Mouse (Mus musculus): Measurements from ENCODE around the gene Atp6v0b. TPM values are rescaled to one million over a fixed set of nuclear protein-coding genes. Genes with fewer than 3 reads are reported as not detected.
A peak's percentile ranks its signal among the peaks of the same experiment; 100 is the strongest.

Gene Atp6v0b
- total and polyA plus RNA-seq, 3 experiments, result 219 to 297 (median 247) TPM

GRCm38 (mm10) chr4:117917847-117918246 is 30.7 kb upstream of the Atp6v0b start:
- Histone ChIP-seq H3K4me1 (ENCODE audit: insufficient read depth, low read depth, low read length) (peaks cover 36% of the 10 kb centered on the region), H3K36me3 (replicated peaks) (peaks cover 10% of the 10 kb centered on the region), H3K4me3 (ENCODE audit: low read depth, low read length) (no peak overlapping the region), H3K9me3 (replicated peaks) (no peaks in the 10 kb centered on the region), H3K27me3 (ENCODE audit: insufficient read depth, low read length) (peaks cover 13% of the 10 kb centered on the region)
- ATAC-seq (ENCODE audit: extremely low read depth, insufficient number of reproducible peaks, low FRiP score, poor library complexity, severe bottlenecking) (no peak), DNase-seq (ENCODE audit: low spot score) (no peak)
- no peak for TF ChIP-seq GATA1 (IDR thresholded peaks at IDR 0.05; ENCODE audit: borderline replicate concordance, low read length)
- no peak for TF ChIP-seq GATA2 (IDR thresholded peaks at IDR 0.05; ENCODE audit: borderline replicate concordance, low read depth, low read length)
- TF ChIP-seq POLR2AphosphoS5 (IDR thresholded peaks at IDR 0.05; ENCODE audit: insufficient replicate concordance, low read depth, low read length), result no peak
- TF ChIP-seq CTCF (IDR thresholded peaks at IDR 0.05; ENCODE audit: low read depth, low read length), result no peak
- no peak for TF ChIP-seq TAL1 (conservative IDR thresholded peaks at IDR 0.05; ENCODE audit: low read depth, low read length)

- Histone ChIP-seq H3K4me1 (ENCODE audit: insufficient read depth, low read depth, low read length) (peaks cover 38% of the 10 kb centered on the region), H3K36me3 (replicated peaks) (peaks cover 14% of the 10 kb centered on the region), H3K27me3 (ENCODE audit: insufficient read depth, low read length) (peaks cover 11% of the 10 kb centered on the region), H3K9me3 (replicated peaks) (no peaks in the 10 kb centered on the region), H3K4me3 (ENCODE audit: low read depth, low read length) (no peak overlapping the region)
- no peak for DNase-seq (ENCODE audit: low spot score)
- no peak for ATAC-seq (ENCODE audit: extremely low read depth, insufficient number of reproducible peaks, low FRiP score, poor library complexity, severe bottlenecking)
- TF ChIP-seq TAL1 (conservative IDR thresholded peaks at IDR 0.05; ENCODE audit: low read depth, low read length) (no peak), CTCF (IDR thresholded peaks at IDR 0.05; ENCODE audit: low read depth, low read length) (no peak), POLR2AphosphoS5 (IDR thresholded peaks at IDR 0.05; ENCODE audit: insufficient replicate concordance, low read depth, low read length) (no peak), GATA2 (IDR thresholded peaks at IDR 0.05; ENCODE audit: borderline replicate concordance, low read depth, low read length) (no peak), GATA1 (IDR thresholded peaks at IDR 0.05; ENCODE audit: borderline replicate concordance, low read length) (no peak)
These were observed 30.3 kb upstream of the Atp6v0b start for GRCm38 (mm10) chr4:117917402-117917801.

GRCm38 (mm10) chr4:117916386-117916785 is 29.3 kb upstream of the Atp6v0b start:
- H3K4me3 ChIP-seq (ENCODE audit: low read depth, low read length), result no peak overlapping the region
- peaks cover 25% of the 10 kb centered on the region for H3K36me3 ChIP-seq (replicated peaks)
- no peaks in the 10 kb centered on the region for H3K9me3 ChIP-seq (replicated peaks)
- H3K27me3 ChIP-seq (ENCODE audit: insufficient read depth, low read length), result 0 out of 2 replicates have a peak, but pooled peaks cover 3% of the 10 kb centered on the region
- no peak for DNase-seq (ENCODE audit: low spot score)
- H3K4me1 ChIP-seq (ENCODE audit: insufficient read depth, low read depth, low read length), result peaks cover 43% of the 10 kb centered on the region
- no peak for ATAC-seq (ENCODE audit: extremely low read depth, insufficient number of reproducible peaks, low FRiP score, poor library complexity, severe bottlenecking)
- TF ChIP-seq GATA2 (IDR thresholded peaks at IDR 0.05; ENCODE audit: borderline replicate concordance, low read depth, low read length), result no peak
- no peak for TF ChIP-seq CTCF (IDR thresholded peaks at IDR 0.05; ENCODE audit: low read depth, low read length)
- no peak for TF ChIP-seq POLR2AphosphoS5 (IDR thresholded peaks at IDR 0.05; ENCODE audit: insufficient replicate concordance, low read depth, low read length)
- no peak for TF ChIP-seq TAL1 (conservative IDR thresholded peaks at IDR 0.05; ENCODE audit: low read depth, low read length)
- no peak for TF ChIP-seq GATA1 (IDR thresholded peaks at IDR 0.05; ENCODE audit: borderline replicate concordance, low read length)

GRCm38 (mm10) chr4:117915489-117916105 is 28.5 kb upstream of the Atp6v0b start:
- peak; percentile 39 for DNase-seq (ENCODE audit: low spot score)
- ATAC-seq (ENCODE audit: extremely low read depth, insufficient number of reproducible peaks, low FRiP score, poor library complexity, severe bottlenecking), result no peak

GRCm38 (mm10) chr4:117914591-117915442 is 27.7 kb upstream of the Atp6v0b start, which contains the start of gene Ipo13:
Gene Ipo13 (minus strand): TSS chr4:117914999.
- peaks cover 43% of the 10 kb centered on the region for H3K4me1 ChIP-seq (ENCODE audit: insufficient read depth, low read depth, low read length)
- no peak for TF ChIP-seq CTCF (IDR thresholded peaks at IDR 0.05; ENCODE audit: low read depth, low read length)
- no peak for TF ChIP-seq POLR2AphosphoS5 (IDR thresholded peaks at IDR 0.05; ENCODE audit: insufficient replicate concordance, low read depth, low read length)
- no peak for TF ChIP-seq GATA2 (IDR thresholded peaks at IDR 0.05; ENCODE audit: borderline replicate concordance, low read depth, low read length)
- TF ChIP-seq GATA1 (IDR thresholded peaks at IDR 0.05; ENCODE audit: borderline replicate concordance, low read length), result no peak
- TF ChIP-seq TAL1 (conservative IDR thresholded peaks at IDR 0.05; ENCODE audit: low read depth, low read length), result no peak

More at GRCm38 (mm10) chr4:117915489-117916105, 28.5 kb upstream of the Atp6v0b start:
- Histone ChIP-seq H3K36me3 (replicated peaks) (peaks cover 31% of the 10 kb centered on the region), H3K4me3 (ENCODE audit: low read depth, low read length) (peak overlapping the region; percentile 82), H3K9me3 (replicated peaks) (no peaks in the 10 kb centered on the region), H3K27me3 (ENCODE audit: insufficient read depth, low read length) (0 out of 2 replicates have a peak, but pooled peaks cover 3% of the 10 kb centered on the region), H3K4me1 (ENCODE audit: insufficient read depth, low read depth, low read length) (peaks cover 43% of the 10 kb centered on the region)
- no peak for TF ChIP-seq CTCF (IDR thresholded peaks at IDR 0.05; ENCODE audit: low read depth, low read length)
- no peak for TF ChIP-seq GATA1 (IDR thresholded peaks at IDR 0.05; ENCODE audit: borderline replicate concordance, low read length)
- TF ChIP-seq GATA2 (IDR thresholded peaks at IDR 0.05; ENCODE audit: borderline replicate concordance, low read depth, low read length), result no peak
- no peak for TF ChIP-seq POLR2AphosphoS5 (IDR thresholded peaks at IDR 0.05; ENCODE audit: insufficient replicate concordance, low read depth, low read length)
- TF ChIP-seq TAL1 (conservative IDR thresholded peaks at IDR 0.05; ENCODE audit: low read depth, low read length), result no peak

GRCm38 (mm10) chr4:117914031-117914430 is 26.9 kb upstream of the Atp6v0b start:
- no peak for ATAC-seq (ENCODE audit: extremely low read depth, insufficient number of reproducible peaks, low FRiP score, poor library complexity, severe bottlenecking)
- TF ChIP-seq GATA1 (IDR thresholded peaks at IDR 0.05; ENCODE audit: borderline replicate concordance, low read length), result no peak
- TF ChIP-seq GATA2 (IDR thresholded peaks at IDR 0.05; ENCODE audit: borderline replicate concordance, low read depth, low read length), result no peak
- no peak for TF ChIP-seq TAL1 (conservative IDR thresholded peaks at IDR 0.05; ENCODE audit: low read depth, low read length)
- TF ChIP-seq CTCF (IDR thresholded peaks at IDR 0.05; ENCODE audit: low read depth, low read length), result no peak
- TF ChIP-seq POLR2AphosphoS5 (IDR thresholded peaks at IDR 0.05; ENCODE audit: insufficient replicate concordance, low read depth, low read length), result no peak
- Histone ChIP-seq H3K36me3 (replicated peaks) (peaks cover 43% of the 10 kb centered on the region), H3K4me1 (ENCODE audit: insufficient read depth, low read depth, low read length) (peaks cover 43% of the 10 kb centered on the region), H3K4me3 (ENCODE audit: low read depth, low read length) (peak overlapping the region; percentile 82), H3K27me3 (ENCODE audit: insufficient read depth, low read length) (0 out of 2 replicates have a peak, but pooled peaks cover 3% of the 10 kb centered on the region), H3K9me3 (replicated peaks) (no peaks in the 10 kb centered on the region)
- no peak for DNase-seq (ENCODE audit: low spot score)

More at GRCm38 (mm10) chr4:117914591-117915442, 27.7 kb upstream of the Atp6v0b start, which contains the start of gene Ipo13:
- DNase-seq (ENCODE audit: low spot score), result peak; percentile 96
- Histone ChIP-seq H3K36me3 (replicated peaks) (peaks cover 36% of the 10 kb centered on the region), H3K27me3 (ENCODE audit: insufficient read depth, low read length) (0 out of 2 replicates have a peak, but pooled peaks cover 3% of the 10 kb centered on the region), H3K4me3 (ENCODE audit: low read depth, low read length) (peak within 1 kb of the TSS; percentile 82), H3K9me3 (replicated peaks) (no peaks in the 10 kb centered on the region)
- ATAC-seq (ENCODE audit: extremely low read depth, insufficient number of reproducible peaks, low FRiP score, poor library complexity, severe bottlenecking), result peak; percentile 76
